Mouse (Mus musculus): Measurements from ENCODE around the gene Wdr27. TPM values are rescaled to one million over a fixed set of nuclear protein-coding genes. Genes with fewer than 3 reads are reported as not detected.
"Not testable (repeated sequence)": the region's sequence is repeated elsewhere in the genome, so short reads cannot be mapped to it uniquely, and the experiment has no call there.

The Wdr27 gene
- 1 to 10 TPM; 1.1 to 2.5 TPM for total RNA-seq (2021)

GRCm38 (mm10) chr17:14943009-14943728 is at the start of gene Wdr27, which contains the start of gene 1600012H06Rik:
Gene Wdr27 (minus strand): TSS chr17:14943158.
Gene 1600012H06Rik (plus strand): TSS chr17:14943184.
- intact Hi-C loops (cut with DNase I), result no loop called here

GRCm38 (mm10) chr17:14992522-14993138 is 49.7 kb upstream of the Wdr27 start:
- DNase-seq; intact Hi-C loops (cut with DNase I): not testable (repeated sequence)

More at GRCm38 (mm10) chr17:14943009-14943728, at the start of gene Wdr27, which contains the start of gene 1600012H06Rik:
- peak; percentile 99 to 100 for DNase-seq

GRCm38 (mm10) chr17:14990116-14990702 is 47.3 kb upstream of the Wdr27 start:
- intact Hi-C loops (cut with DNase I), result not testable (repeated sequence)
- peak in 1 of 2 experiments; percentile 5 for DNase-seq

GRCm38 (mm10) chr17:14978362-14979038 is 35.5 kb upstream of the Wdr27 start, which contains the start of the genes 9030025P20Rik and Gm3417:
Gene 9030025P20Rik (plus strand): TSS chr17:14978468.
Gene Gm3417 (minus strand): TSS chr17:14978790.
- DNase-seq; intact Hi-C loops (cut with DNase I): not testable (repeated sequence)

DNA sequence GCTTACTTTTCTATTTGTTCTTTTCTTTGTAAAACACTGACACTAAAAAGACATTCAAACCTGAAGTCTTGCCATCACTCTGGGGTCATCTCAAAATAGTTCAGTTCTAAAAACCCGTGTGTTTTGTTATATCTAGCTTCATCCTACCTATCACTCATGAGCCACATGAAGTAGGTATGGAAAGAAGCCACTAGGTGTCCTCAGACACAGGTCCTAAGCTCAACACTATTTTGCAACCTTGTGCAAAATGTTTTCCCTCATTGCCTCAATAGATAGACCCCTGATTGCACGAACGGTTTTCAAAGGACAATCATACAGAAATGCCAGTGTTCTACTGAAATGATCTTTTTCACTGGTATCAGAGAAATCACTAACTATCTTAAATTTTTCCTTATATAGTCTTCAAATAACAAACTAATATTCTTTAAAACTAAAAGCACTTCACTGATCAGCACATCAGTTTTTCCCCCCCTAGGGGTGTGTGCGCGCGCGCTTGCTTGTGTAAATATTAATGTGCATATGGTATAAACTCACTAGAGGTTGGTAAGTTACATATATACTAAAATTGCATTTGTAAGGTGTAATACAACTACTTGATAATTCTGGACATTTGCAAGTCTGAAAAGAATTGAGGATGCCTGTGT is 34.9 kb upstream of the Wdr27 start:
- DNase-seq; intact Hi-C loops (cut with DNase I): not testable (repeated sequence)

DNA sequence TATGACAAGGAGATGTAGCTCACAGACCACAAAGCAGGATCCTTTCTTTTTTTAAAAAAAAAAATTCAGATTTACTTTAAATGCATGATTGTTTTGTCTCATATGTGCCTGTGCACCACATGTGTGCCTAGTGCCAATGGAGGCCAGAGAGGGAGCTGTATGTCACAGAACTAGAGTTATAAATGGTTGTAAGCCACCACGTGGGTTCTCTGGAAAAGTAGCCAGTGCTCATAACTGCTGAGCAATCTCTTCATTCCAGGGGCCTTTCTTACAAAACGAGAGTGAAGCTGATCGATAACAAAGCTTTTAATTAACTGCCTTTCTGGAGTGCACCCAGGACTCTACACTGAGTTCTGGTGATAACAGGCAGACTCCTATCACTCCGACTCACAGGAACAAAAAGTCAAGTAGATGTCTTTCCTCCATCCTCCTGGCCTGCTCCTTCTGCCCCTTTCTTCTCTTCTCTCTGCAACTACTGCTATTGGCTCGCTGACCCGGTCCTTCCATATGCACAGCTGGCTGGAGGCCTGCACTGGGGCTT is 25.5 kb upstream of the Wdr27 start:
- DNase-seq; intact Hi-C loops (cut with DNase I): not testable (repeated sequence)

DNA sequence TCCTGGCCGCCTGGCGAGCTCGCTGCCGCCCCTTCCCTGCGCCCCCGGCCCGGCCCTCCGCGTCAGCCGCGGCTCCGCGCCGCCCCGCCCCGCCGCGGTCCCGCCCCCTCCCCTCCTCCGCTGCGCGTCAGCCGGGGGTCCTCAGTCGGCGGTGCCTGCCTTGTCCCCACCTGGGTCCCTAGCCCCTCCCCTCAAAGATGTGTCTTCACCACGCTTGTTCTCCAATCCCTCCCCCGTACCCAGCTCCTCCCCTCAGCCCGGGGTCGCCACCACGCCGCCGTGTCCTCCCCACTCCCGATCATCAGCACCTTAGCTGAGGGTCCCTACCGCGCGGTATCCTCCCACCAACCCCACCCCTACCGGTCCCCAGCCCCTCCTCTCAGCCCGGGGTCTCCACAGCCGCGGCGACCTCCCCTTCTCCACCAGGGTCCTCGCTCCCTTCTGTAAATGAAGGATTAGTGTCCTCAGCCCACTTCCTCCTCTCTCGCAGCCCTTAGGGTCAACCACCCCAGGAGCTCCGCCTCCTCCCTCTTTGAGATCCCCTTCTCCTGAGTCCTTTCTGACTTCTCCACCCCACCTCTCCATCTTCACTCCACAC is 18.7 kb upstream of the Wdr27 start:
- intact Hi-C loops (cut with DNase I); DNase-seq: not testable (repeated sequence)

GRCm38 (mm10) chr17:14960951-14961556 is 18.1 kb upstream of the Wdr27 start, which contains the start of gene Phf10:
Gene Phf10 (minus strand): TSS chr17:14961273.
- intact Hi-C loops (cut with DNase I), result not testable (repeated sequence)
- DNase-seq, result peak; percentile 59 to 64

- peak; percentile 26 to 42 for DNase-seq
- intact Hi-C loops (cut with DNase I), result no loop called here
Observed at GRCm38 (mm10) chr17:14960520-14960919, 17.6 kb upstream of the Wdr27 start.

- intact Hi-C loops (cut with DNase I), result no loop called here
Observed at GRCm38 (mm10) chr17:14959979-14960378, 17.0 kb upstream of the Wdr27 start.

DNA sequence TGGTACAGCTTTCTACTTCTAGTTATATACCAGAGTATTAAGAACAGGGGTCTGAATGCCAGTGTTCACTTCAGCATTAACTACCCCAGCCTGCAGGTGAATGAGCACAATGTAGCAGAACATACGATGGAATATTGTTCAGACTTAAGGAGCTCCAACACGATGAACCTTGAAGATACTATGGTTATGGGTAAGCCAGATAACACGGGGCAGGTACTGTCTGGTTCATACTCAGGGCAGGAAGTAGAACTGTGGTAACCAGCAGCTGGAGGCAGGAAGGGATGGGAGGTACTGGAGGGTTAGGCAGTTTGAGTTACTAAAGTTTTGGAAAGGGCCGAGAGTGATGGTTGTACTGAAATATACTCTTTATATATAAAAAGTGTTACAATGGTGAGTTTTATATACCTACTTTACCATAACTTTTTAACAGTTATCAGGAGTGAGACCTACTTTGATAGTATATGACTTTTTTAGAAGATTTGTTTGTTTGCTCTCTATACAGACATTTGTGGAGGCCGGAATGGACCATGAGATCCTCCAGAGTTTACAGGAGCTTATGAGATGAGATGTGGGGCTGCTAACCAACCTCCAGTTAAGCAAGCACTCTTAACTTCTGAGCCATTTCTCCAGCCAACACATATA is 15.8 kb upstream of the Wdr27 start:
- DNase-seq, result no peak
- intact Hi-C loops (cut with DNase I), result no loop called here

More at GRCm38 (mm10) chr17:14959979-14960378, 17.0 kb upstream of the Wdr27 start:
- peak in 1 of 2 experiments; percentile 17 for DNase-seq

- intact Hi-C loops (cut with DNase I), result no loop called here
- peak in 1 of 2 experiments; percentile 11 for DNase-seq
Observed at GRCm38 (mm10) chr17:14953452-14953851, 10.5 kb upstream of the Wdr27 start.

- no peak for DNase-seq
- intact Hi-C loops (cut with DNase I), result no loop called here
Observed at GRCm38 (mm10) chr17:14949161-14949827, 6.3 kb upstream of the Wdr27 start.

- intact Hi-C loops (cut with DNase I), result no loop called here
- no peak for DNase-seq
Observed at GRCm38 (mm10) chr17:14944551-14944950, 1.6 kb upstream of the Wdr27 start.

- DNase-seq, result no peak
- intact Hi-C loops (cut with DNase I), result no loop called here
Observed at GRCm38 (mm10) chr17:14943729-14944059, 736 bp upstream of the Wdr27 start.

DNA sequence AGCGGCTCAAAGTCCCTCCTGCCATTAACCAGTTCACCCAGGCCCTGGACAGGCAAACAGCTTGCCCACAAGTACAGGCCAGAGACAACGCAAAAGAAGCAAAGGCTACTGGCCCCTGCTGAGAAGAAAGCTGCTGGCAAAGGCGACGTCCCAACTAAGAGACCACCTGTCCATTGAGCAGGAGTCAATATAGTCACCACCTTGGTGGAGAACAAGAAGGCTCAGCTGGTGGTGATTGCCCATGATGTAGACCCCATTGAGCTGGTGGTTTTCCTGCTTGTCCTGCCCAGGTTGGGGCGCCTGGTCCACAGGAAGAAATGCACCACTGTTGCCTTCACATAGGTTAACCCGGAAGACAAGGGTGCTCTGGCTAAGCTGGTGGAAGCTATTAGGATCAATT is 777 bp downstream of the Wdr27 start:
- DNase-seq, result peak in 1 of 2 experiments; percentile 12
- intact Hi-C loops (cut with DNase I), result not testable (repeated sequence)

DNA sequence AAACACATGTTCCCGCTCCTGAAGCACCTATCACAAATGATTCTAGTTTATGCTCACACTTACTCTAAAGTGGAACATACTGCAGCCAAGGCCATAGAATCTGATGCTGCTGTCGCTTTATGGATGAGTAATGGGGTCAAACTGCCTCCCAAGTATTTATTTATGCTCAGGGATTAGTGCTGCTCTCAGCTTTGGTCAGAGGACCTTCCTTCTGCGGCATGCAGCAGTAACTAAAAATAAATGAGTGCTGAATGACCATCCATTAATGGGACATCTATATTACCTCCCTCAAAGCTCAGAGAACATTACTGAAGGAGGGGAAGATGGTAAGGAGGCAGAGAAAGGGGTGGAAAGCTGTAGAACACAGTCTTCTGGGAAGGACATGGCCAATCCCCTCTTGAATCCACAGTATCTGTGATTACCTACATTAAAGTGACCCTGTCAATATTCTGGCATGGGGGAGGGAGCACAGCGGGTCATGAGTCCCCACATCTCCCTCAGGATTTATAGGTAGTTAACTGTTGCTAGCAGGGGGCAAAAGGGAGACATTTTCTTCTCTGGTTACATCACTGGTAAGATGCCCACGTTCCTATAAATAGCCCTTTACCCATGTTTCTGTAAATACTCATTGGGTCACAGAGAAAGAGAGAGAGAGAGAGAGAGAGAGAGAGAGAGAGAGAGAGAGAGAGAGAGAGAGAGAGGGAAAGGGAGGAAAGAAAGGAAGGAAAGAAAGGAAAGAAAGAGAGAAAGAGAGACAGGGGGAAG is 6.9 kb downstream of the Wdr27 start:
- intact Hi-C loops (cut with DNase I), result no loop called here
- DNase-seq, result no peak

Measured in heart, postnatal 10 days (tissue).